Mouse (Mus musculus) ES-E14 (cell line): ENCODE results near the gene Sipa1l3. TPM values are rescaled to one million over a fixed set of nuclear protein-coding genes. Genes with fewer than 3 reads are reported as not detected.

Experiments
- DNase-seq: peaks from one replicate; pipeline ENCODE4 v3.0.0-alpha.2; 2013; ENCODE audit warnings: low read depth, low spot score
- H3K27ac ChIP-seq: 2 replicates; pipeline ENCODE4 v1.5.1; 2012; ENCODE audit warnings: low read depth, mild to moderate bottlenecking, low read length, moderate library complexity, mixed read lengths; ENCODE audit not compliant: poor library complexity, insufficient read depth, severe bottlenecking
- H3K36me3 ChIP-seq: 2 replicates; pipeline ENCODE4 v1.6.1; 2012; ENCODE audit warnings: mild to moderate bottlenecking, low read length, moderate library complexity, mixed read lengths; ENCODE audit not compliant: control insufficient read depth, poor library complexity, insufficient read depth, severe bottlenecking
- H3K4me1 ChIP-seq, 2 experiments: fragments of 150-350 bp in 1 of 2; sonication (generic) in 1 of 2; 2 replicates each; pipeline ENCODE4 v1.6.1; 2012; ENCODE audit warnings: low read length in 2 of 2, mild to moderate bottlenecking in 1 of 2, mixed read lengths in 1 of 2; ENCODE audit not compliant: control insufficient read depth in 2 of 2, insufficient read depth in 2 of 2, poor library complexity in 1 of 2
- H3K4me3 ChIP-seq, 2 experiments: fragments of 150-350 bp in 1 of 2; sonication (generic) in 1 of 2; 2 replicates each; pipeline ENCODE4 v1.5.1; 2012; ENCODE audit warnings: low read length in 2 of 2, low read depth in 1 of 2, mild to moderate bottlenecking in 1 of 2, mixed read lengths in 1 of 2; ENCODE audit not compliant: insufficient read depth in 1 of 2, poor library complexity in 1 of 2, severe bottlenecking in 1 of 2
- H3K9ac ChIP-seq: 2 replicates; pipeline ENCODE4 v1.6.1; 2012; ENCODE audit warnings: low read depth, mild to moderate bottlenecking, low read length, mixed read lengths; ENCODE audit not compliant: poor library complexity, insufficient read depth, severe bottlenecking
- H3K9me3 ChIP-seq: fragments of 150-350 bp; sonication (generic); 2 replicates; pipeline ENCODE4 v1.6.1; 2012; ENCODE audit warnings: low read depth, mild to moderate bottlenecking, low read length; ENCODE audit not compliant: control insufficient read depth, insufficient read depth
- CHD2 ChIP-seq: IDR thresholded peaks from 2 replicates; pipeline ENCODE4 v1.6.1; 2014; ENCODE audit warnings: mild to moderate bottlenecking, low read depth, low read length, inconsistent platforms
- HCFC1 ChIP-seq: IDR thresholded peaks from 2 replicates; pipeline ENCODE4 v1.6.1; 2012; ENCODE audit warnings: low read length, inconsistent platforms, borderline replicate concordance; ENCODE audit not compliant: insufficient read depth
- MAFK ChIP-seq: IDR thresholded peaks from 2 replicates; pipeline ENCODE4 v1.6.1; 2014; ENCODE audit warnings: mild to moderate bottlenecking, low read depth, low read length, inconsistent platforms; ENCODE audit not compliant: insufficient read depth
- ZC3H11A ChIP-seq: IDR thresholded peaks from 2 replicates; pipeline ENCODE4 v1.6.1; 2012; ENCODE audit warnings: low read depth, mild to moderate bottlenecking, inconsistent platforms, low read length, borderline replicate concordance
- ZNF384 ChIP-seq: IDR thresholded peaks from 2 replicates; pipeline ENCODE4 v1.6.1; 2012; ENCODE audit warnings: low read depth, low read length, inconsistent platforms
- in situ Hi-C, 2 experiments: fragments of 600-800 bp; cut with MboI; formaldehyde crosslinking; loops; one replicate each; pipeline ENCODE4 v1.15.1; 2025; ENCODE audit warnings: low sequenced_read_pairs in 2 of 2, inconsistent platforms in 1 of 2; ENCODE audit not compliant: unreplicated experiment in 2 of 2
- total RNA-seq: library from RNA; depleted of rRNA; stranded (reverse); fragments of 300-350 nt; gene quantifications from 2 replicates; pipeline ENCODE4 v1.2.3, GENCODE M21; 2012

Gene Sipa1l3
- total RNA-seq, 1 experiment = 27.5 TPM

GRCm38 (mm10) chr7:29491861-29492260 is 26.6 kb downstream of the Sipa1l3 start:
- peaks cover under 1% of the 10 kb centered on the region; the same call in 1 of the 2 replicates for H3K36me3 ChIP-seq
- no peaks in the 10 kb centered on the region for H3K9me3 ChIP-seq
- TF ChIP-seq MAFK (no peak), CHD2 (no peak), HCFC1 (no peak), ZNF384 (no peak), ZC3H11A (no peak)
- in situ Hi-C loops = no loop called here
- no peak overlapping the region for H3K4me3 ChIP-seq
- H3K9ac ChIP-seq = no peak overlapping the region
- no peak for DNase-seq
- no peak overlapping the region for H3K27ac ChIP-seq
- peaks cover 28 to 53% of the 10 kb centered on the region in 2 experiments for H3K4me1 ChIP-seq

DNA sequence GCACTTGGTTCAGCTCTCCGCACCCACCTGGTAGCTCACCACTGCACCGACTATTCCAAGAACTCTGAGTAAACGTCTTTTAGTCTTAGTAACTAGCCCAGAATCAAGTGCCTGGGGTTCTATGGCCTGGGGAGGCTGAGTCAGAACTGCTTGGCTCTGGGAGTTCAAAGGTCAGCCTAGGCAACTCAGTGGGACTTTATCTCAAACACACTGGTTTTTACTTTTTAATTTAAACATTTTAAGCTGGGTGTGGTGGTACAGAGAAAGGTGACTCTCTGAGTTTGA is 27.0 kb downstream of the Sipa1l3 start:
- TF ChIP-seq HCFC1 (no peak), ZNF384 (no peak), ZC3H11A (no peak), CHD2 (no peak), MAFK (no peak)
- H3K36me3 ChIP-seq = no peaks in the 10 kb centered on the region
- peaks cover 27 to 48% of the 10 kb centered on the region in 2 experiments for H3K4me1 ChIP-seq
- no peak for DNase-seq
- in situ Hi-C loops = no loop called here
- H3K9me3 ChIP-seq = no peaks in the 10 kb centered on the region
- no peak overlapping the region; the same call in 1 of the 2 replicates for H3K27ac ChIP-seq
- H3K9ac ChIP-seq = no peak overlapping the region
- no peak overlapping the region for H3K4me3 ChIP-seq

- TF ChIP-seq ZC3H11A (no peak), ZNF384 (peak; percentile 59), HCFC1 (no peak)
- H3K36me3 ChIP-seq = no peaks in the 10 kb centered on the region
- DNase-seq = no peak
- H3K4me3 ChIP-seq = no peak overlapping the region
- H3K27ac ChIP-seq = peak overlapping the region; percentile 67; the same call in 1 of the 2 replicates
- no peak overlapping the region for H3K9ac ChIP-seq
- in situ Hi-C loops = no loop called here
- H3K9me3 ChIP-seq = no peaks in the 10 kb centered on the region
- H3K4me1 ChIP-seq = peaks cover 26 to 45% of the 10 kb centered on the region in 2 experiments
Observed at GRCm38 (mm10) chr7:29490704-29491470, 27.6 kb downstream of the Sipa1l3 start.

GRCm38 (mm10) chr7:29489851-29490250 is 28.6 kb downstream of the Sipa1l3 start:
- H3K4me1 ChIP-seq = peaks cover 22 to 38% of the 10 kb centered on the region in 2 experiments
- in situ Hi-C loops = no loop called here

More at GRCm38 (mm10) chr7:29489851-29490250, 28.6 kb downstream of the Sipa1l3 start:
- Histone ChIP-seq H3K36me3 (no peaks in the 10 kb centered on the region), H3K9ac (no peak overlapping the region), H3K9me3 (no peaks in the 10 kb centered on the region), H3K4me3 (no peak overlapping the region; a peak in 1 of 4 replicates), H3K27ac (peak overlapping the region; percentile 67; the same call in 1 of the 2 replicates)
- TF ChIP-seq ZC3H11A = no peak
- TF ChIP-seq ZNF384 = no peak
- TF ChIP-seq MAFK = no peak
- TF ChIP-seq HCFC1 = no peak
- no peak for TF ChIP-seq CHD2
- no peak for DNase-seq
